Mouse (Mus musculus) ES-CJ7 (cell line): ENCODE measurements at regions not wholly inside any gene's neighbourhood (a gene's known extent, or its start where the extent isn't known, plus 50 kb on each side); places are given as distances from the start of the nearest gene placed in this dataset.

Experiments used
- DNase-seq: peaks from one replicate; pipeline ENCODE4 v3.0.0; 2011; ENCODE audit warnings: low read depth, low spot score

DNA sequence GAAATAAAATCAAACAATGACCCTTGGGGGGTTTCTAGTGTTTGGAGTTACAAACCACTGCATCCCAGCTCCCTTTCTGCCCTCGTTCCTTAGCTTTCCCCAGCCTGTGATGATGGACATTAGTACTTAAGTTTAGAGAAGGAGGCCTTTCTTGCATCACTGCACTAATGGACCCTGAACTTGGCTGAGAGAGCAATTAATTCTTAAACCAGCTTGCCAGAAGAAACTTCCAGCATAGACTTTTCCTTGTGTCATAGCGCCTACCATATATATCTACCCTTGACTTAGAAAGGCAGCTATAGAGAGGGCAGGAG is 303.9 kb upstream of the Sel1l start:
- no peak for DNase-seq

DNA sequence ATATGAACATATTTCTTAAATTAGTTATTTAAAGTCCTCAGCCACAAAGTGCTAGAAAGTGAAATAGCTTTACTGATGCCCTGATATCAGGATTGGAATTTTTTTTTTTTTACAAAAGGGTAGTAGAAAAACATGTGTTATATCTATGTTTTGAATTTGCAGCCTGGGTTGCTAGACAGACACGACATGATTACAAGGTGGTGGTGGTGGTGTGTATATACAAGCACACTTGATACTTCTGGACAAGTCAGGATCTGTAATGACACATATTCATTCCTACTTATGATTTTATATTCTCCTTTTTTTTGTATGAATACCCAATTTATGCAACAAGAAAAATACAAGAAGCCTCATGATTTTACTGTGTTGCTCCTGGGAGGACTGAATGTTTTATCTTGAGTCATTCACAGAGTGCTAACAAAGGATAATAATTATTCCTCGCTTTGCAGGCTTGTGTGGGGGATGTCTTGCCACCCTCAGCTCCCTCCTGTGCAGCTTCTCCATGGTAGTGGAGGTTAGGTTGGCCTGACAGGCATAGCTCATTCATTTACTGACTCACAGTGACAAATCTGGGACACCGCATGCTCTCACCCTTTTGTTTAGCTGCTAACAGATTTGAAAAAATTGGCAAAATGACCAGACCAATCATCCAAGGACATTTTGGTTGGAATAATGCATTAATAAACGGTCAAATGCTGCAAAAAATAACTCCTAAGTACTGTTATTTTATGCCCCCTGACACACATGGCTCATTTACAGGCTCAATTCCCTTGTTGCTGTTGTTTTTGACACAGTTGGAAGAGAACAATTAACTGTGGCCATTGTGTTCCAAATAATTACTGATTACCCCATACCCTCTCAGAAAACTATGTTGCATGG is 303.3 kb upstream of the Sel1l start:
- DNase-seq: no peak

DNA sequence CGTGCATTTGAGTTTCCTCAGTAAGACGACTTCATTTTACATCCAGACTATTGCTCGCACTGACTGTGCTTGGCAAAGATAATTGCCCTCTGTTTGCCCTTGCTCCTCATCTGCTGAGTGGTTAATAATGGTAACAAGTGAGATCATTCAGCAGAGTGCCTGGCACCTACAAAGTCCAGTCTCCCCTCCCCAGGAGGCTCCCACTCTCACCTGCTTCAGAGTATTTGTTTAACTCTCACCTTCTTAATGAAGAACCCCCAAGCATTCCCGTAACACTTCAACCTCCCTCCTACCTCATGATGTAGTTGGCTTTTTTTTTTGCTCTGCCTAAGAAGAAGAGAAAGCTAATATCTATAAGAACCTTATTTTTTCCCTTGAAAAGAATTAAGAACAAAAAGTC is 288.6 kb upstream of the Sel1l start:
- DNase-seq: no peak

DNA sequence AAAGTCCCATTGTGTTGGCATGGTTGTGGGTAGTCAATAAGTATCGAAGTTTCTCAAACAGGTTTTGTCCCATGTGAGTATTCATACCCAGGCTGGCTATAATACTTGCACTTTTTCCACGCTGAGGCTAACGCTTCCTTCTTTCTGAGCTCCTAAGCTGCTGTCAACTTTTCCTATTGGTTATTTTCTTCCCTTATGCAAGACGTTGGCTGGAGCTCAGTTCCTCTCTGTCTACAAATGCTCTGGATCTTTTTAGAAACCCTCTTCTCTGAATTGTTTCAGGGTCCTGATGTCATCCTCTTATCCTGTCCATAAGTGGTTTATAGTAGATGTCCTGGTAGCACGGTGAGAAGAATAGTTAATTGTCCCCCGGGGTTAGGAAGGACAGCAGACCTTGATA is 278.7 kb upstream of the Sel1l start:
- DNase-seq: no peak

DNA sequence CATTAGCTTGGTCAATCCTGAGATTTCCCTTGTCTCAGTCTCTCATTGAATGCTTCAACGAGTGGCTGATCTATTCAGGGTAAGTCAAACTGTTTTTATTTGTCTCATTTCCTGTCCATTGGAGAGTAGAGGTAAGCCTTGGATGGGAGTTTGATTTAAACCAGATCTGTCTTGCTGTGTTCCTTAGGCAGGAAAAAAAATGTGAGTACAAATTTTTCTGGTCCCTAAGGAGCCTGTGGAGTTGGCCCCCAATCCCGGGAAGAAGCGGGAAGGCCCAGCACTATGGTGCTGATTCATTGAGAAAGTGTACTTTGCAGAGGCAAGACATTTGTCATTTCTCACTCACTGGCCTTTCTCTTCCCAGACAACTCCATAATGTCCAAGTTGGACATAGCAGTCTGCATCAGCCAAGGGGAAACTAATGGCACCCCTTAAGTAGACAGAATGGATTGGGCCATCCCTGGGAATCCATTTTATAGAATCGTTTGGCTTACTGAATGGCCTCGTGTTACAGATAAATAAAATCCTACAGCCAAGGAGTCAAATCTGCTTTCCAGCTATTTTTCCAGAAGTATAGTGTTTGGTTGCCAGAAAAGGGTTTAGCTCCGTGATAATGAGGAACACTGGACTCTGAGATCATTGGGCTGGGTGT is 271.3 kb upstream of the Sel1l start:
- DNase-seq: no peak

DNA sequence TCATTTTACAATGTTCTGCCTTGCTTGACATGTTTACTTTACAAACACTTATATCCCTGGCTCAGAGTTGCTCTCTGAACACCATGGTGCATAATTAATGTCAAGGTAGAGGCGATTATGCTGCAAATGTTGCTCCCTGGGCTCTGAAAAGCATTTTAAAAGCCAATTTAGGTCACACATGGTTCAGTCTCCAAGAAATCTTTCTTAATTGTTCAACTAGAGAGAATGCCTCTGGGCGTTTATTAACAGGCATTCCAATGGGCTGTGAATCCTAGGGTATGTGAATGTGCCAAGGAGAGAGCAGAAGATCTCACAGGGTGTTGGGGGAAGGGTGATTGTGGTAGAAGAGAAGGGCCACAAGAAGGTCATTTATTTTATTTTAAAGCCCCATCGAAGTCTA is 260.7 kb upstream of the Sel1l start:
- no peak for DNase-seq

DNA sequence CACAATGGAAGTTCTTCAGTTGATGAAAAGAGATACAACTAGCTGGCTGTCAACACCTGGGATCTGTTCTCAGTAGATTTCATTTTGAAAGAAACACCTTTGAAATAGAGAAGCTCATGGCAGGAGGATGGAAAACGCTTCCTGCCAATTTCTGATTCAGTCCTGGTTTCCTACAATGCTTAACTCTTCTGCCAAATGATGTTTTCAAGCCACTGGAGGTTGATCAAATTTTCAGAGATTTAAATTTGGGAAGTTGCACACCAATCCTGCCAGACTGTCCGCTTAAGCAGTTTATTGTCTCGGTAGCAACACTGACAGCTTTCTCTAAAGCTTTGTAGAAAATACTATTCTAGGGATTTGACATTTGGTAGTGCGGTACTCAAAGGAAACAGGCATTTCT is 251.1 kb upstream of the Sel1l start:
- DNase-seq: no peak

DNA sequence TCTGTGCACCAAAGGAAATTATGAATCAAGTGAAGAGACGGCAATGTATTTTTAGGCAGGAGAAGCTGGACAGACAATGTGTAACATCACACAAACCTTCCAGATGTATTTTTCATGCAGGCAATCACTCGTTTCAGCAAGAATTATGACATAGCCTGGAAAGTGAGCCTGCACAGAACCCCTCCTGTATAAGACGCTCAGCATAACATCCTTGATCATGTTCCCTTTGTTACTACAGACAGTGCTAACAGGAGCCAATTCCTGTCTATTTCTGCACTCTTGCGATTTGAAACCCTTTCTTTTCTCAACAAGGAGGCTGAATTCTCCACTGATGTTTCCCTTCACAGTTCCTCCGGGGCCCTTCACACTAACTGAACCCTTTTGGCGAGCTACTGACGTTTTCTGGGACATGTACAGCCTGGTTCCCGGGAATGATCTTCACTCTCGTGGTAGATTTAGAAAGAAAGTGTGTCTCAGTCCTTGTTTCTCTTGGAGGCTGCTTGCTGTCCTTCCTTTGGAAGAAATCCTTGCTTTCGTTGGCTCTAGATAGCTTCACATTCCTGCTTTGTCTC is 243.9 kb upstream of the Sel1l start:
- DNase-seq: no peak

DNA sequence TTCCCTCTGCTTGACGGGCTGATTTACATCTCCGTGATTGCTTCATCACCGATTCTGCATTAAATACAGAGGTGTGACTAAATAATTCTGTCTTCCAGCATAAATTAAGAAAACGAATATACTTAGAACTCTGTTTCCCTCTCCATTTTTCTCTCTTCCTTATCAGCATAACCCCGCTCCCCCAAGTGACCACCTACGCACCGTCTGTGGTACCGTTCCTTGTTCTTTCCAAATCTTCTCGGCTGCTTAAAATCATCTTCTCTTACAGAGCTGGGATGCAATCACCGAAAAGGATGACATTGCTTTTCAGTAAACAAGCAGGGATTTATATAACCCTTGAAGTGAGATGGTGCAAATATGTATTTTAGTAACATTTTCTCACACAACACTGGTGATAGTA is 224.3 kb upstream of the Sel1l start:
- DNase-seq: no peak

DNA sequence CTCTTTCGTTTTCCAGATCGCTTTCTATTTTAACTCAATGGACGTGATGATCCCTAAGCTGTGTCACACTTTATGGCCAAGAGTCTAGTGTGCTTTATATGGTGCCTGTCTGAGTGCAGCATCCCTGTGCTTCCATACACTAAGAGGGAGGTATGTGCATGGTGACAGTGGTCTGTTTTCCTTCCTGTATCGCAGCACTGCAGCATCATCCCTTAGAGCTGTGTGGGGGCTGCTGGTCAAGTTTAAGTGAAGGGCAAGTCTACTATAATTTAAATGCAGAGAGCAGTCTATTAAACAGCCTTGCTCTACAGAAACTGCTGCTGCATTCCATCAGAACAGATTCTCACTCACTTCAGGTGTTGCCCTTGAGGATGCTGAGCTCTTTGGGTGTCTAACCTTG is 213.8 kb upstream of the Sel1l start:
- DNase-seq: no peak

DNA sequence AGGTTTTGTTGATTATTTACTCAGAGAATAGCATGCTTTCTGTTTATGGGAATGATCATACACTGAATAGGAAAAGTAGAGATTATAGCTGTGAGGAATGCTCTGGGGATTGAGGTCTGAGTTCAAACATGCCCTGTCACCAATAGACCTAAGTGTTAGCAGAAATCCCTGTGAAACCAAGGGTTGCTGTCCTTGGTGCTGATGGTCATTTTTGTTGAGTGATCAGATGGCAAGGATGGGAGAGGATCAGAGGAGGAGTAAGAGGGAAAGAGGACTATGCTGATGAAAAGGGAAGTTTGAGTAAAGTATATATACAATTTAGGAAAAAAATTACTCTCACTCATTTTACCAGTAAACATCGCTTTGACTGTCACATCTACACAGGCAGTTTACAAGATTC is 191.5 kb upstream of the Sel1l start:
- DNase-seq: peak; percentile 43

DNA sequence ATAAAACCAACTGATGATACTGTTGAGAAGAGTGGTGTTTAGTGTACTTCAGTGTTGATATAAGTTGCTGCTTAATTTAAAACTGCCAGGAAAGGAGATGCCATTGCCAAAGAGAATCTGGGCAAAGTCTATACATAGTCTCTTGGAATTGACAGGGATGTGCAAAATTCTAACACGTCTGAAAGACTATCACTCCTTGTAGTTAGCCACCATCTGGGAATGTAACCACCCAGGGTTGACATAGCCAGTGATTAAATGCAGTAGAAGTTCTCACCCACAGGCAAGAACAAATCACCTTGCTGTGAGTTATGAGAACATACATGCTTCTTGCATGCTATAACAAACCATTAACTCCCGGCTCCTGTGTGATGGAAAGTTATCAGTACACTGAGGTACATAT is 180.2 kb upstream of the Sel1l start:
- no peak for DNase-seq

DNA sequence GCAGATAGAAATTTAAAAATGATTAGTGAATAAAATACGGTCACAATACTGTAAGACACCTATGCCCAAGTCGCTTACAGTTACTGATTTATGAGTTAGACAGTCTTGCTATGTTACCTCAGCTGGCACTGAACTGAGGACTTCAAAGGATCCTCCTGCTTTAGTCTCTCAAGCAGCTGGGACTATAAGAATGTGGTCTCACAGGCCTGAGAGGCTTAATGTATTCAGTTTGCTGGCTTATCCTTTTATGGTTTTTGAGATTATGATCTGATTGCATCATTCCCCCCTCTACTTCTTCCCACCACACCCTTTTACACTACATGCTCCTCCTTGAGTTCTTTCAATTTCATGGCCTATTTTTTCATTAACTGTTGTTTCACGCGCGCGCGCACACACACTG is 179.4 kb upstream of the Sel1l start:
- DNase-seq: no peak

DNA sequence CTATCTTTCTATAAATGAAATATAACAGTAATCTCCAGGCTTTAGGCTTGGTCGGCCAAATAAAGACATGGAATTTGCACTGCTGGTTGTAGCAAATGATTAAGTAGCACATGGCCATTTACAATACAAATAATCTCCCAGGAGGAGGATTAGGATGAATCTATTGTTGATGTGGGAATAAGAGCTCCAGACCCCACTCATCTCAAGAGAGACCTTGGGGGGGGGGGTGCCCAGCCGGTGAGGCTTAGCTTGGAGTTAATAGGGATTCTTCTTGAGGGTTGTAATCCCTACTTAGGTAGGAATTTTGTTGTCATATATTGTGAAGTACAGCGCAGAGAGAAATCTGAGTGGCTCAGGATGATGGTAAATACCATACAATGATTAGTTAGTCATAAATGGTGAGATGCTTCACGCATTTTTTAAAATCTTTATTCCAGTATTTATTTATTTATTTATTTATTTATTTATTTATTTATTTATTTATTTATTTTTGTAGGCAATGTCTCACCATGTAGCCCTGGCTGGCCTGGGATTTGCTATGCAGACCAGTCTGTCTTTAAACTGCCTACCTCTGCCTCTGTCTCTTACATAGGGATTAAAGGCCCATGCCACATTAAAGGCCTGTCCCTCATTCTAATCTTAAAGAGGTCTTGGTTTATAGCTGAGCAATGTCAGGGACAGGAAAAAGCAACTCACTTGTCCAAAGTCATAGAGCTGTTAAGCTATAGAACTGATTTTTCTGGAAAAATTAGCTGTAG is 175.7 kb upstream of the Sel1l start:
- no peak for DNase-seq

DNA sequence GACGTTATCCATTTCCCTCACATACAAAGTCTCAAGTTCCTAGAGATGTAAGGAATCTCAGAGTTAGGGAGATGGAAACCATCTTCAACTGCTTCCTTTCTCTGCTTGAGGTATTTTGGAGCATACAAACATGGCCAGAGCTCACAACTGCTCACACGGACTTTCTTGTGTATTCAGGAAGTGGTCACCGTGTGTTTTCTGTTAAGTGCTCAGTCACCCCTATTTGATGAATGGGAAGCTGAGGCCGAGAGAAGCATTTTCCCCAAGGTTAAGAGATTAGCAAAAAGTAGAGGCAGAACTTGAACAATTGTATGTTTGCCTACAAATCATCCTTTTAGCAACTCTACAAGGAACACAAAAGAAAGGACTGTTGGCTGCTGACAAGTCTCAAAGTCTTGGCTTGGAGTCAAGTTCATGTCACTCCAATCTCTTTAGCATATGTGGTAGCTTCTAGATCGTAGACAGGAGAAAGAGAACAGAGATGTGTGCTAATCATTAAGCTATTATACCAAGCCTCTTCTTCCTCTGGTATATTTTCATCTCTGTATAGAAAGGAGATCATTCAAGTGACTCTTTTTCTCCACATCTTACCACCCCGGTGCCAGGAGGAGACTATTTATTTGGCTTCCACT is 170.8 kb upstream of the Sel1l start:
- DNase-seq: no peak

DNA sequence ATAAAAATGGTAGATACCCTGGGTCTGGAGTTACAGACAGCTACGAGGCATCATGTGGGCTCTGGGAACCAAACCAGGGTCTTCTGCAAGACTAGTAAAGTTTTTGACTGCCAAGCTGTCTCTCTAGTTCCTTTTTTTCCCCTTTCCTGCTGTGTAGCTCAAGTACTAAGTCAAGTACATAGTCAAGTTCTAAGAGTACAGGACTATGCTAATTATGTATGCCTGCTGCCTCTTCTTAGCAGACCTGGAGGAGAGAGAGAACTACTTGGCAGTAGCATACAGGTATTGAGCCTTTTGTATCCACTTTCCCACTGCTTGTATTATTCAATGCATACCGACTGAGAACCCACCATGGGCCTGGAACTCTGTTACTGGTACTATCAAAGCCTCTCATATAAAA is 166.4 kb upstream of the Sel1l start:
- DNase-seq: no peak

DNA sequence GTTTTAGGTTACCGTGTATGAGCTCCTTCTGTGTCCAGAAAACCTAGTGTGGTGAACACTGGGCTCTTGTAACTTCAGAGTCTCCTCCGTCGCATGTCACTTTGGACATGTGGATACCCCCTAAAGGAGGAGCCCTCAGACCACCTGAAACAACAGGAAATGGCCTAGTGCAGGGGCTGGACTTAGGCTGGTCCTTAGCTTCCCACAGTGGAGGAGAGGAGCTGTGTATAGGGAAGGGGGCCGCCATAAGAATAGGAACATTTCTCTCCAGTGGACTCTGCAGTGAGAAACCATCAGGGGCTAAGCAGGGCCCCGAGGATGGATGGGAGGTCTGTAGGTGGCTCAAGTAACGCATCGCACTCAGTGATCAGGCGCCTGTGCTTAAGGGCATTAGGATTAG is 165.0 kb upstream of the Sel1l start:
- no peak for DNase-seq

DNA sequence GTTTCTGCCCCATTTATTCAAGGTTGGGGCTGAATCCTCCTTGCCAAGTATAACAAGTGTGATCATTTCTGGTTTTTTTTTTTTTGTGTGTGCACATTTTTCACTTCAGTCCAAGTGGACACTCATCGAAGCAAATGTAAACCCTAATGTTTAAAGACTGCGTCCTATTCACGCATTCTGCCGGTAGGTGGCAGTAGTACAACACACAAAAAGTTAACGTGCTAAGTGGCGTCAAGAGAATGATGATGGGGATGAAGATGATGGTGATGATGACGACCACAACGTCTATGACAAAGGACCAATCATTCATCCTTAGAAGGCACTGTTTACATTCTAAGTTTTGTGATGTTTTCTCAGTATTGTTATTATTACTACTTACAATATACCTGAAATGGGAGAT is 164.3 kb upstream of the Sel1l start:
- peak; percentile 60 for DNase-seq

DNA sequence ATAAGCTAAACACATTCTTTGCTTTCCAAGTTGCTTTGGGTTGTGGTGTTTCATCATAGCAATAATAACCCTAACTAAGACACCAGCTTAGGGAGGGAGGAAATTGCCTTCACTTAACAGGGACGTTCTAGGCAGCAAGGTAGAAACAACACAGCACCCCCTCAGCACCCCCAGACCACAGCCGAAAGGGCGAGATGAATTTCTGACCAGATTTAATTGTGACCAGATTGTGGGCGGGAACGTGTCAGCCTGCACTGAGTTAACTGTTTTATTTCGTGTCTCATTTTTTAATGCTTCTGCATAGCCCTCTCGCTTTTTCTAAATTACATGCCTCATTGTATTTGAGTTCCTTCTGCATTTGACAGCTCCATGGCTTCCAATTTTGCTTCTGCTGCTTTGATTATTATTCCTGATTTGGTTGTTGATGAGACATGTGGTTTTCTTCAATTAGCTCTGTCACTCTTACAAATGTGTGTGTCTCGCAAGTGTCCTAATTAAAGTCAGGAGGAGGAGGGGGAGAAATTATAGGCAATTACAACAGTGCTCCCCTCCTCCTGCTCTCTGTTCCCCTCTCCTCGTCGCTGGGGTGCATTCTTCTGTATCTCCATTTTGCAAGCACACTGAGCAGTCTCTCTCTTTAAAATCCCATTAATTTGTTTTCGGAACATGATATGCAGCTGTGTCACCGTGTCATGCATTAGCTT is 155.6 kb upstream of the Sel1l start:
- no peak for DNase-seq

DNA sequence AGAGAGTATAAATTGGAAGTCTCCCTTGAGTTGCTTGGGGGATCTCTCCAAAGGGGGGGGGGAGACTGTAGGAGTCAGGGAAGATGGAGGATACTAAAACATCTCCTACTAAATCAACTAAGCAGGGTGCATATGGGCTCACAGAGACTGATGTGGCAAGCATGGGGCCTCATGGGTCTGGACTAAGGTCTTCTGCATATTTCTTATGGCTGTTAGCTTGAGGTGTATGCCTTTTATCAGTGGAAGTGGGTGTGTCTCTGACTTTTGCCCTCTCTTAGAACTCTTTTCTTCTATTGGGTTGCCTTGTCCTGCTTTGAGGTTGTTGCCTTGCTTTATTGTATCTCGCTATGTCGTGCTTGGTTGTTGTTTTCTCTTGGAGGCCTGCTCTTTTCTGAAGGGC is 150.1 kb upstream of the Sel1l start:
- no peak for DNase-seq

DNA sequence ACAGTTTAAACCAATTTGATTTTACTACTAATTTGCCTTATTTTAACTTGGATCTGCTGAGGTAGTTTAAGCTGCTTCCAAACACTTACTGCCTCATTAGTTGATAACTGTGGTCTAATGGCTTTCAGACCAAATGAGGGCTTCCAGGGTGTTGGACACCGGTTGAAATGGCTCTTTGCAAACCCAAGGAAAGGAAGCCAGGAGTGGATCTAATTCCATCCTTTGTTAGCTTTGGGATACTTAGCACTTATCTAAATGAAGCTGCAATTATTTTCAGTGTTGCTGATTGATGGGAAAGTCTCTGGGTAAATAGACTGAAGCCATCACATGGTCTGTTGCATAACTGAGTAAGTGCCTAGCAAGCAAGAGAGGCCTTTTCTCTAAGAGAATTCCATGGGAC is 148.4 kb upstream of the Sel1l start:
- no peak for DNase-seq
